Mouse (Mus musculus) thymus, adult 2 months (tissue): ENCODE measurements around the gene Arhgap23.

Experiments used
- CTCF ChIP-seq: fragments of 200-500 bp; IDR thresholded peaks from 2 replicates; pipeline ENCODE4 v1.5.1; 2012; ENCODE audit warnings: mild to moderate bottlenecking, control low read depth, low read length, moderate library complexity, borderline replicate concordance; ENCODE audit not compliant: control insufficient read depth, poor library complexity, insufficient read depth; ENCODE audit errors: extremely low read depth
- POLR2A ChIP-seq: fragments of 200-500 bp; IDR thresholded peaks from 2 replicates; pipeline ENCODE4 v1.6.1; 2012; ENCODE audit warnings: mild to moderate bottlenecking, low read length, control low read depth, moderate library complexity; ENCODE audit not compliant: control insufficient read depth, poor library complexity, insufficient read depth; ENCODE audit errors: extremely low read depth

GRCm38 (mm10) chr11:97442891-97443675 lies 27.8 kb downstream of the Arhgap23 start:
- no peak for TF ChIP-seq POLR2A
- no peak for TF ChIP-seq CTCF
